Mouse (Mus musculus) splenic B cell, adult 2 months (primary cell): ENCODE results near the gene Tor4a.

Experiments used
- DNase-seq: peaks from one replicate; pipeline ENCODE4 v3.0.0-alpha.2; 2011; ENCODE audit warnings: low read depth, low spot score
- H3K27me3 ChIP-seq: 2 replicates; pipeline ENCODE4 v1.6.1; 2012; ENCODE audit warnings: mild to moderate bottlenecking, low read length, moderate library complexity, mixed read lengths; ENCODE audit not compliant: control insufficient read depth, poor library complexity, insufficient read depth, severe bottlenecking
- H3K36me3 ChIP-seq: 2 replicates; pipeline ENCODE4 v1.6.1; 2012; ENCODE audit warnings: mild to moderate bottlenecking, low read length, moderate library complexity, mixed read lengths; ENCODE audit not compliant: control insufficient read depth, poor library complexity, insufficient read depth, severe bottlenecking

Gene Tor4a

DNA sequence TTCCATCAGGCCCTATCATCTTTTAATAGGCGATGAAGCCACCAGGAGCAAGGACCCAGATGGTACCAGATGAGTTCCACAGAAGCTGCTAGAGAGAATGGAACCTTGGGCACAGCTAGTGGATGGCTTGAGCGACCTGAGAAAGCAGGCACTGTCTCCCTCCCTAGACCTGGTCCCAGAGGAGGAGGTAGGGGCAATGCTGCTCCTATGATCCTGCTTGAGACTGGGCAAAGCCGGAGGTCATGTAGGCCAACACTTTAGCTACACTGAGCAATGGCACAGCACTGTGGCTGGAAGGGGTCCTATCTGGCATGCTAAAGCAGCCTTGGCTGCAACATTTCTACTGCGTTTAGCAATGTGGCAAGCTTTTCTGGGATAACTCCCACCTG lies 21.0 kb downstream of the Tor4a start:
- Histone ChIP-seq H3K27me3 (no peaks in the 10 kb centered on the region), H3K36me3 (no peaks in the 10 kb centered on the region; the same call in 1 of the 2 replicates)
- DNase-seq = no peak

DNA sequence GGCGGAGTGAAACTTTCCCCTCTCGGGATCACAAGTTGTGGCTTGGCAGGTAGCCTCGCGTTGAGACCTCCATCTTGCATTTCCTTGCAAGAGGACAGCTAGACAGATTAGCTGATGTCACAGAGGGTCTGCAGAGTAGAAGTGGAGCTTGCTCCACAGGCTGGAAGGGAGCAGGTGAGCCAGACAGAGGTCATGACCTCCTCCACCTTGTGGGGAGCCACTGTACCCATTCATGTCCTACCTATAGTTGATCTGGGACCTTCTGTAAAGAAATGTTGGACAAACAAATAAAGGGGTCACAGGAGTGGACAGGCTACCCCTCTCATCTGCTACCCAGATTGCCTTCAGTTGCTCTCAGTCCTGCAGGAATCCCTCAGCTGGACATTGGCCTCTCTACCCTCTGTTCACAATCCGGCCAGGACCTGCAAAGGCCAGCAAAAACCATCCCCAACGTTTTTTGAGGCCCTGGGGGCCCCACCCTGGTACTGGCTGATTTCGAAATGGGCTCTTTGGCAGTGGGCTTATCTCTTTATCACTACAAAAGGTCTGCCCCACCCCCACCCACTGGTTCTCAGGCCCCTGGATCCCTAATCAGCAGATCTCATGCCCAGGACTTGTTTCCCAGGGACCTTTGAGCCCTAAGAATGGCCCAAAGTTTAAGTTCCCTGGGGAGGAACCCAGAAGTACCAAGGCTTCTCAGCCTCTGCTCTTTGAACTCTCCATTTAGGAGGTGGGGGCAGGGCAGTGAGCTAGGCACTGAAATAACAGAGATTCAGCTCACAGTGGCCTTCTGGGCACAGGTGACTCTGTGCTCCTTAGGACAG lies 21.6 kb downstream of the Tor4a start:
- H3K36me3 ChIP-seq = no peaks in the 10 kb centered on the region; the same call in 1 of the 2 replicates
- DNase-seq = no peak
- no peaks in the 10 kb centered on the region for H3K27me3 ChIP-seq

DNA sequence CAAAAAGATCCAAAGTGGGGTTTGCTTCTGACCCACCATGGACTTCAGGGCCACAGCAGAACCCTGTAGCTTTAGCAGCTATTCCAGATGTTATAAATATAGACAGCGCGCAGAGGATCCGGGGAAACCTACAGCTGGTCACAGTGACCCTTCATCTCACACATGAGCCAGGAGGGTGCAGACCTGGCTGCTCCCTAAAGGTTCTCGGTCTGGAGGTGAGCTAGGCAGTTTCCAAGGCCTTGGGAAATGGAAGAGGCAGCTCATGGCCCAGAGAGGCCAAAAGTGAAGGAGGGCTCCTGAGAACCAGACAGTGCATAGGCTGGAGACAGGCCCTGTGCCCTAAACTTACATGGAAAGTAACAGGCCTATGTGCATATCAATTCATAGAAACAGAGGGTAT lies 22.9 kb downstream of the Tor4a start:
- Histone ChIP-seq H3K27me3 (no peaks in the 10 kb centered on the region), H3K36me3 (no peaks in the 10 kb centered on the region)
- DNase-seq = no peak

DNA sequence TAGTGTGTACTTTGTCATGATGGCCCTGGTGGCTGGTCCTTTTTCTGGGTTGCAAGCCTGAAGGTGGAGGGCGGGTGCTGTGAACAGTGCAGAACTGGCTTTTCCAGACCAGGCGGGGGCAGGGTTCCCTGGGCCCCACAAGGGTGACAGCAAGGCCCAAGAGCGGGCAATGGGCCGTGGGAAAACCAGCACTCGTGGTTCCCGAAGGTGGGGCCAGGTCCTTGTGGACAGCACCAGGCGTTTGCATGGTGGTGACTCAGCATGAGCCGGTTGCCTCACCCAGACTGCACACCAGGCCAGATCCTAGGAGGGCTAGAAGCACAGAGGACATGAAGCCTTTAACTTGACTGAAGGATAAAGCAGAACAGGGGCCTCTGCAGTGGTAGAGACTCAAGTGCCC lies 24.1 kb downstream of the Tor4a start:
- no peaks in the 10 kb centered on the region for H3K27me3 ChIP-seq
- DNase-seq = no peak
- H3K36me3 ChIP-seq = no peaks in the 10 kb centered on the region

DNA sequence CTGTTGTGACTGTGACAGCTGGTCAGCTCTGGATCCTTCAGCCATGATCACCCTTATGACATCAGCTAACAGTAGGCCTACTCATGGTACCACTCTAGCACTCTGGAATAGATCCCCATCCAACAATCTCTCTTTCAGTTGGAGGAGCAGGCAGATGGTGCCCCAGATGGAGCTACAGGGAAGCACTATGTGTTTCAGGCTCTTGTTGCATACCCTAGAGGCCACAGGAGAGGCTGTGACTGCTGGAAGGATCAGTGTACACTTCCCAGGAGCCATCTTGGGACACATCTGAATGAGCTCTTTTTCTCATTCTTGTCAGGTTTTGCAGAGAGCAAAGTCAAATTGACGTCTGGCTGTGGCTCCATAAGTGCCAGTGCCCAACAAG lies 24.9 kb downstream of the Tor4a start:
- Histone ChIP-seq H3K27me3 (no peaks in the 10 kb centered on the region), H3K36me3 (no peaks in the 10 kb centered on the region)
- no peak for DNase-seq

DNA sequence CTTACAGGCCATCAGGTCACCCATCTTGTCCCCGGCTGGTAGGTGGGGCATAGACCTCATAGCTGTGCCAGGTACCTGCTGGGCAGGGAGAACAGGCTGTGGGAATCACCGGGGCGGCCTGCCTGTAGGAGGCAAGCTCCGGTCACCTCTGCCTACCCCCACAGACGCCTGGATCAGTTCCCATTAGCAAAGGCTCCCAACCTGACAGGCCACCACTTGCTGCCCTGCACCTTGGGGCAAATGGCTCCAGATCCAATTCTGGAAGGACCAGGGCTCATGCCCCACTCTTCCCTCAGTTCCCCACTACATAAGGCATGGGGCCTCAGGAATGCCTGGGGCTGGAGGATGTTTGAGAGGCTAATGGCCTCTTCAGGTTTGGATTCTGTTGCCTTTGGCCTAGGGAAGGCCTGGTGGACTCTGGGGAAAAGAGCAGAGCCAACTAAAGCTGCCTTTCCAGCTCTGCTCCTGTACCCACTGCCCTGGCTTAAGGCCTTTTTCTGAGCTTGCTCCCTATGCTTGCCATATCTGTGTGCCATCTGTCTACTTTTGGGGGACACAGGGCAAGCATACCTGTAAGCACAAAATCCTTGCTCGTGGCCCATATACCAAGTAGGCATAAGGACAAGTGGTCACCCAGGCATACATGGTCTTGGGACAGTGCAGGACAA lies 25.5 kb downstream of the Tor4a start:
- no peak for DNase-seq
- Histone ChIP-seq H3K27me3 (no peaks in the 10 kb centered on the region), H3K36me3 (no peaks in the 10 kb centered on the region)

DNA sequence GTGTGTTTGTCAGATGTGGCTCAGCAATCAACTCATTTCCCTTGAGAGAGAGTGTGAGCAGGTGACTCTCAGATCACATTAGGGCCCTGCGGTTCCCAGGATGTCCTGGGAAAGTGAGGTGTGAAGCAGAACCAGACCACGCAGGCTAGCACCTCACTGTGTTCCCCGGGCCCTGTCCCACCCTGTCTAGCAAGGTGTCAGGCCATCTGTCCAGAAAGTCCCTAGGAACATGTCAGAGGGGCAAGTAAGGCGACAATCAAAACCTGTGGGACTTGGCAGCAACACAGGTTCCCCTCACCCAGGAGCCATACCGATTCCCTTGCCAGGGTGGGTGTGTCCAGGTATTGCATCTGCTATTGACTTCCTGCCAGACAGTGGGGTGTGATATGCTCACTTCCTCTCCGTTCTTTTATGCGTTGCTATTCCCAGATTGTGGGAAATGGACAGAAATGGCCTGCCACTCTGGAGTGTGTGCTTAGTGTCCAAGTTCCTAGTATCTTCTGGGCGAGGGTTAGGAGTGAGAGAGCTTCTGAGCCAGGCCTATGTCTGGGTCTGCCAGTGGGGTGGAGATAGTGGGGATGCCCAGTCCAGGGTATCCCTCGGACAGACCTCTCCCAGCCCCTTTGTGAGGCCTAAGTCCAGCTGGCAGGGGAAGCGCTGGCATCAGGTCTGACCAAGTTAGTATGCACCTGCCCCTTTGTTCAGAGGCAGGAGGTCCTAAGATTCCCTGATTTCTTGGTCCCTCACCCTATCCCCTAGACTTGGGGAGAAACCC lies 26.2 kb downstream of the Tor4a start:
- H3K27me3 ChIP-seq = no peaks in the 10 kb centered on the region
- DNase-seq = peak; percentile 20
- H3K36me3 ChIP-seq = no peaks in the 10 kb centered on the region

DNA sequence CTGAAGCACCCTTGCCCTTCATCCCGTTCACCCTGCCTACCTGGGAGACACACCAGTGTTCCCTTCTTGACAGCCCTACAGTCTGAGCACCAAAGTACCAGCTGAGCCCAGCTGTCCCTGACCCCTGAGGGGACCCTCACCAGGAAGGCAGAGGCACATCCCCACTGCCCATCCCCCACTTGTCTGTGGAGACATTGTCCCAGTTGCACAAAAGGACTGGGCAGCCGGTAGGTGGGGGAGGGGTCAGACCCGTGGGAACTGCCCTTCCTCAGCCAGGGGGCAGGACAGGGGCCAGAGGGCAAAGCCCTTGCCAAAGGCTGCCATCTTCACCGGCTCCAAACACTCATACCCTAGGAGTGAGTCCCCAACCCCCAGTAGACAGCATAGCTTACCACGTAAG lies 26.9 kb downstream of the Tor4a start:
- Histone ChIP-seq H3K27me3 (no peaks in the 10 kb centered on the region), H3K36me3 (no peaks in the 10 kb centered on the region)

DNA sequence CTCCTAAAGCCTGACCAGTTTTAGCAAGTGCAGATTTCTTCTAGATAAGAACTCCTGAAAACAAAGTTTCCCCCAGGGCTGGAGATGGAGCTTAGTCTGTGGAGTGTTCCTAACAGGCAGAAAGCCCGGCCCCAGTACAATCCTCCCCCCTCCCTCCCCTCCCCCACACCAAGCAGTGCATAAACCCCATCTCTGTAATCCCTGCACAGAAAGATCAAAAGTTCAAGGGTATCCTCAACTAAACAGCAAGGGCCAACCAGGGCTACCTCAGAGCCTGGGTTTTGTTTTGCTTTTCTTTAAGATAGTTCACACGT lies 28.1 kb downstream of the Tor4a start:
- no peak for DNase-seq
- Histone ChIP-seq H3K36me3 (no peaks in the 10 kb centered on the region), H3K27me3 (no peaks in the 10 kb centered on the region)

More for the DNA sequence above, 26.9 kb downstream of the Tor4a start:
- no peak for DNase-seq

DNA sequence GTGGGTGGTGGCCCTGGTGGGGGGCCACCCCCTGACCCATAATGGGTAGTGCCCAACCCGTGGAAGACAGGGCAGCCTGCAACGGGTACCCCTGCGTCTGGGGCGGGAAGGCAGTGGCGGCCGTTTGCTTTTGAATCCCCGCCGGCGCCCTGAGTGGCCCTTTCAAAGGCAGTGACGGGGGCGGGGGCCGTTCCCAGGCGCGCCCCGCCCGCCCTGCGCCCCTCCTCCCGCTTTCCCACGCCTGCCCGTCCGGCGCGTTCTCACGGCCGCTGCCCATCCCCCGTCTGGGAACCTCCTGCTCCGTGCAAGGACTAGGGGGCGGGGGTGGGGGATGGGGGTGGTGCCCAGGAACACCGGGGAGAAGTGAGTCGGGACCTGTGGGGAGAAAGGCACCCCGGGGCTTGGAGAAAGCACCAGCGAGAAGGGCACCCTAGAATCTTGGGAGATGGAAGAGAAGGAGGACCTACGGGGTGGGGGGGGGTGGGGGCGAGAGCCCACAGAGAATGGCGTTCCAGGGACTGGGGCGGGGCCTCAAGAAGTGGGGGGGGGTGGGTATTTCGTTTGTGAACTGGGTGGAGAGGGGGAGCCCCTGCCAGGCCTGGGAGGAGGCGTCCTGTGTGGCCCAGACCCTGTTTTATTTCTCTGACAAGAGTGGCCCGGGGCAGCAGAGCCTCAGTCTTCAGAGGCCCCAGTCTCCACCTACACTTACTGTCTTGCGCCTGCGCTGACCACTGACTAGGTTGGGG lies 28.6 kb downstream of the Tor4a start:
- Histone ChIP-seq H3K27me3 (no peaks in the 10 kb centered on the region), H3K36me3 (no peaks in the 10 kb centered on the region)
- DNase-seq = no peak

DNA sequence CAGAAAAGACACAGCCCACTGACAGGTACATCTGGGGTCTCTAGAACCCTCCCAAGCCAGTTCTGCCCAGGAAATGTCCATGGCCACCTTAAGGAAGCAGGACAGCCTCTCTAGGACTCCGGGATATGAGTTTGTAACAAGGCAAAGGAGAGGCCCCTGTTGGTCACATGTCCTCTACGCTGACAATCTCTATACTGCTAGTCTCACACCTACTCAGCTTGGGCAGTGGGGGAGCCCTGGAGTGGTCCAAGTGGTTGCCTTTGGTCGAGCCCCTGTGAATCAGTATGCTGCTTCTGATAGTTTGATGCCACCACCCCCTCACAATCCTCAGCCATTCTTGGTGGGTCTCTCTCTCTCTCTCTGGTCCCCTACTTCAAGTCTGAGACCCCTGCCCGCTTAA lies 29.2 kb downstream of the Tor4a start:
- Histone ChIP-seq H3K27me3 (no peaks in the 10 kb centered on the region), H3K36me3 (no peaks in the 10 kb centered on the region)
- no peak for DNase-seq

DNA sequence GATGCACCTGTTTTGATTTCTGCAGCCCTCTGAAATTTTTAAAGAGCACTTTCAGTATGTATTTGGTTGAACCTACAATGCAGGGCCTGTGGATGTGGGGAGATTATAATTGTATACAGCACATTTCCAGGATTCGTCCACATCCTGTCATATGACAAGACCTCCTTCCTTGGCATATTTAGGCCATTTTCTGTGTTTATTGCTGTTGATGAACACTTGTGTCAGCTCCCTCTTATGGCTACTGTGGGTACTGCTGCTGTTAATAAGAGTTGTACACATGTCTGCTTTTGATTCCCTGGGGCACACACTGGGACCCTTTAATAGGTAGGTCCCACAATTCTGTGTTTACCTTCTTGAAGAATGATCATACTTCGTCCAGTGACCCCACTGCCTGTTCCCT lies 39.0 kb downstream of the Tor4a start:
- DNase-seq = peak; percentile 75
- Histone ChIP-seq H3K27me3 (no peaks in the 10 kb centered on the region), H3K36me3 (no peaks in the 10 kb centered on the region)

DNA sequence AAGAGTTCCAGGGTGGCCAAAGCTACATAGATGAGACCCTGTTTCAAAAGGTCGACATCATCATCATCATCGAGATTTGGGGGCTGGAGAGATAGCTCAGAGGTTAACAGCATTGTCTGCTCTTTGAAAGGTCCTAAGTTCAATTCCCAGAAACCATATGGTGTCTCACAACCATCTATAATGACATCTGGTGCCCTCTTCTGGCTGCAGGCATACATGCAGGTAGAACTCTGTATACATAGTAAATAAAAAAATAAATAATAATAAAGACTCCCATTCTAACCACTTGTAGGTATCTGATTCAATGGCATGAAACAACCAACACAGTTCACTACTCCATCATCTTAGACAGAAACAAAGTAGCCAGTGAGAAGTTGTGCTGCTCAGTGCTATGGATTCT lies 39.7 kb downstream of the Tor4a start:
- DNase-seq = peak; percentile 53
- Histone ChIP-seq H3K36me3 (no peaks in the 10 kb centered on the region), H3K27me3 (no peaks in the 10 kb centered on the region)

DNA sequence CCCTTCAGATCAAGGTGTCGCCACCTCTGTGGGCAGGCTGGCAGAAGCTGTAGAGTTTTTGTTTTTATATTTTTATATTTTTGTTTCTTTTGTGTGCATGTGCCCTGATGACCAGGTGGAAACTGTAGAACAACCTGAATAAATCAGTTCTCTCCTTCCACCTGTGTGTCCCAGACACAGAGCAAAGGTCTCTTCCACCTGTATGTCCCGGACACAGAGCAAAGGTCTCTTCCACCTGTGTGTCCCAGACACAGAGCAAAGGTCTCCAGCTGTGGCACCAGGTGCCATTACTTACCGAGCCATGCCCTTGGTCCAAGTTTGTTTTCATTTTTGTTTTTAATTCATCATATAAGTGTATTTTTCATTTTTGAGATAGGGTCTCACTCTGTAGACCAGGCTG lies 40.5 kb downstream of the Tor4a start:
- DNase-seq = no peak
- no peaks in the 10 kb centered on the region for H3K27me3 ChIP-seq
- no peaks in the 10 kb centered on the region for H3K36me3 ChIP-seq
